Mouse (Mus musculus) midbrain, postnatal 0 days (tissue): ENCODE data around the gene Tbx4. TPM values are rescaled to one million over a fixed set of nuclear protein-coding genes. Genes with fewer than 3 reads are reported as not detected.

Source experiments
- ATAC-seq: fragments of 200-750 bp; cut with Nextera tagmentation; 2 replicates; pipeline ENCODE4 v1.8.0; 2017; ENCODE audit warnings: moderate number of reproducible peaks, mild to moderate bottlenecking, moderate TSS enrichment, moderate library complexity; ENCODE audit not compliant: low FRiP score
- DNase-seq: peaks from one replicate; pipeline ENCODE4 v3.0.0-alpha.2; 2015; ENCODE audit warnings: low spot score
- H3K27ac ChIP-seq: fragments of 300-500 bp; sonication (generic); 2 replicates; pipeline ENCODE4 v1.5.1; 2014; ENCODE audit warnings: low read depth, mild to moderate bottlenecking, low read length, mixed read lengths
- H3K27me3 ChIP-seq: fragments of 300-500 bp; sonication (generic); 2 replicates; pipeline ENCODE4 v1.6.1; 2014; ENCODE audit warnings: low read length, control low read depth, mixed read lengths; ENCODE audit not compliant: insufficient read depth
- H3K36me3 ChIP-seq: fragments of 300-500 bp; sonication (generic); 2 replicates; pipeline ENCODE4 v1.6.1; 2014; ENCODE audit warnings: low read length, control low read depth, mixed read lengths; ENCODE audit not compliant: insufficient read depth
- H3K4me1 ChIP-seq: fragments of 300-500 bp; sonication (generic); 2 replicates; pipeline ENCODE4 v1.6.1; 2014; ENCODE audit warnings: mild to moderate bottlenecking, control low read depth, antibody characterized with exemption, low read length, mixed read lengths; ENCODE audit not compliant: insufficient read depth
- H3K4me2 ChIP-seq: fragments of 300-500 bp; sonication (generic); 2 replicates; pipeline ENCODE4 v1.6.1; 2014; ENCODE audit warnings: low read depth, mild to moderate bottlenecking, low read length, mixed read lengths; ENCODE audit not compliant: poor library complexity, severe bottlenecking
- H3K4me3 ChIP-seq: fragments of 300-500 bp; sonication (generic); 2 replicates; pipeline ENCODE4 v1.5.1; 2014; ENCODE audit warnings: low read depth, mild to moderate bottlenecking, low read length, moderate library complexity
- H3K9ac ChIP-seq: fragments of 300-500 bp; sonication (generic); replicated peaks from 2 replicates; pipeline ENCODE4 v1.6.1; 2014; ENCODE audit warnings: mild to moderate bottlenecking, low read length, moderate library complexity, mixed read lengths; ENCODE audit not compliant: poor library complexity, severe bottlenecking
- H3K9me3 ChIP-seq: fragments of 300-500 bp; sonication (generic); 2 replicates; pipeline ENCODE4 v1.6.1; 2016; ENCODE audit warnings: low read length, control low read depth
- CTCF ChIP-seq: IDR thresholded peaks from 2 replicates; pipeline ENCODE4 v1.5.1; 2016; ENCODE audit warnings: antibody characterized with exemption, mild to moderate bottlenecking
- WGBS: fragments of 180-500 bp; shearing (Covaris S2); extraction: QIAGEN DNeasy Blood & Tissue Kit; methylation state at CpG from one replicate; pipeline ENCODE4 v1.1.7; 2014; 5-methylcytosine and 5-hydroxymethylcytosine counted together
- polyA plus RNA-seq: library from polyadenylated mRNA; unstranded; fragments of >200 nt; fragmentation: Nextera tagmentation; extraction: Ambion mirVana; gene quantifications from 2 replicates; pipeline ENCODE4 v1.2.1, GENCODE M21; 2015
- total RNA-seq: library from RNA; depleted of rRNA; stranded (reverse); fragments of >200 nt; gene quantifications from 2 replicates; pipeline ENCODE4 v1.2.3, GENCODE M21; 2014

The Tbx4 gene
- total and polyA plus RNA-seq, 2 experiments from 2014 or later: 0.20 to 0.27 TPM

DNA sequence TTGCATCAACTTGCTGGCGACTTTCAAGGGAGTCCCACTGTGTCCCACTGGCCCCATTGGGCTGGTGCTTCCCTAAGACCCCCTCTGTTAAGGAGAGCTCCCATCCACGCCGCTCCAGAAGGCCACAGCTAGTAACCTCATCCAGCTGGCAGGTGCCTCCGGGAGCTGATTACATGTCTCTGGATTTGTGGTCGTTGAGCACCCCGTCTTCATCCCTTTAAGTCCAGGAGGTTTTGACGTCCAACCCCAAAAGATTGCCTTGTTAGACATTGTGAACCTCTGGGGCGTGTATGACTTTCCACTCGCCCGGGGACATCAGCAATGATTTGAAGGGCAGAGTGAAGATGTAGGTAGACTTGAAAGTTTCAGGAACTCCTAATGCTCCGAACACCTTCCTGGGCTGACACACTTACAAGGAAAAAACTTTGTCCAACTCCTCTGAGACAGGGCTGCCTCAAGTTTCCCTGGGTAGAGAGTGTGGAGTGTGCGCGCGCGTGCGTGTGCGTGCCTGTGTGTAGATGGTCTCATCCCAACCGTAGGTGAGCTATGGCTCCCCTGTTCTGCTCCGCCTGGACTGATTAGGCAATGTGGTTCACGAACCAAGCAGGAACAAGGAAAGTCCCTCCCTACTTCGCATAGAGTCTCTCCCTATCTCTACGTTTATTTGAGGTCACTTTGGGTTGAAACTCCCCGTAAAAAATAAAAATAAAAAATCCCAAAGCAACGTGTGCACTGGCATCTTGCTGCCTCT lies 43.5 kb upstream of the Tbx4 start:
- Histone ChIP-seq H3K4me3 (peak overlapping the region; percentile 13; the same call in 1 of the 2 replicates), H3K4me1 (peaks cover 12% of the 10 kb centered on the region; the same call in 1 of the 2 replicates), H3K4me2 (peak overlapping the region; percentile 57; the same call in 1 of the 2 replicates), H3K9me3 (no peaks in the 10 kb centered on the region), H3K9ac (no peak overlapping the region), H3K27me3 (peaks cover 84% of the 10 kb centered on the region), H3K36me3 (no peaks in the 10 kb centered on the region), H3K27ac (no peak overlapping the region)
- DNase-seq (no peak), ATAC-seq (no peak)
- 6% methylated on average over 24 of the region's 24 CpGs for WGBS
- TF ChIP-seq CTCF: no peak

DNA sequence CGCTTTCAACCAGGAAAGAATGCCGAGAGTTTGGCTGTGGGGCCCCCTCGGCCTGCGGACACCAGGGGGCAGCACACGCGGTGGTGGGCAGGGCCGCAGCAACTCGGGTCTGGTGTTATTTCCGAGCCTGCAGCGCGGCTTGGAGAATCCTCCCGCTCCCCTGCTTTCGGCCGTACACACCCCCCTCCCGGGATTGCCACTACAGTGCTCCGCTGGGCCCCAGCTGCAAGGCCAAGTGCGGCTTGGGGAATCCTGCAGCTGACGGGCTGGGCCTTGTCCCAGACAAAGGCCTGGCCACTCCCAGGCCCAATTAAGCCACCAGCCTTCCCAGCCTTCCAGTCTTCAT lies 42.9 kb upstream of the Tbx4 start:
- peak; percentile 75 for TF ChIP-seq CTCF
- Histone ChIP-seq H3K4me1 (peaks cover 12% of the 10 kb centered on the region; the same call in 1 of the 2 replicates), H3K9me3 (no peaks in the 10 kb centered on the region), H3K9ac (no peak overlapping the region), H3K4me2 (peak overlapping the region; percentile 57), H3K27ac (no peak overlapping the region), H3K4me3 (peak overlapping the region; percentile 13), H3K27me3 (peaks cover 81% of the 10 kb centered on the region), H3K36me3 (no peaks in the 10 kb centered on the region)
- DNase-seq: peak; percentile 68
- under 1% methylated on average over 18 of the region's 18 CpGs for WGBS
- ATAC-seq: 0 out of 2 replicates have a peak, but pooled peaks have one; percentile 9

DNA sequence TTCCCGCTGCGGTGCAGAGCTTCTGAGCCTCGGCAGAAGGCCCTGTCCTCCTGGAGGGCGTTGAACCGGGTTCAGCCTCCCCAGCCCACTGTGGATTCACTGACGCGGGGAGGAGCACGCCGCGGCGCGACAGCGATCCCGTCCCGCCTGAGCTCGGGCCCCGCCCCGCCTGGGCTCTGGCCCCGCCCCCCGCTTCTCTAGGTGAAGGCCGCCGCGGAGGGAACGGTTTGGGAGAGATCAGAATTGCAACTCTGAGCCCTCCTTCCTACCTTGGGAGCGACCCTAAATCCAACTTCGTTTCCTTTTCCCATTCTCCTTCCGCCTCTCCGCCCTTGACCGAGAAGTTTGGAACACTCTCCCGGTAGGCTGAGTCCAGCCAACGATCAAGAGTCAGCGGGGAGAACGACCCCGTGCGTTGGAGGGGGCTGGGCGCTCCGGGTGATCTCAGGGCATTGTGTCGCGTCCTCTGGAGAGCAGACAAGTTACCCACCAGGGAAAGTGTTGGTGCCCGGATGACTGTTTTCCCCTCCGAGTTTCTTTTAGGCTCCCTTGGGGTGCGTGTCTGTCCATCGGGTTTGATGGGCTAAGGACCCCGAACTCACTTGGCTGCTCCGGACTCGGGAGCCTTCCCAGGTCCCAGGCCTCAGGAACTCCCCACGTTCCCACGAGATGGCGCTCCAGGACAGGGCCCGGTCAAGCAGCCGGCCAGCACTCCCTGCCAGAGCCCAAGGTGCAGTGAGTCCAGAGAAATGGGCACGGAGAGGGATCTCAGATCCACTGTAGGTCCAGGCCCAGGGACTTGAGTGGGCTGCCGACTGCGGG lies 41.9 kb upstream of the Tbx4 start:
- TF ChIP-seq CTCF: peak; percentile 85
- WGBS: under 1% methylated on average over 52 of the region's 54 CpGs
- DNase-seq: peak; percentile 81

DNA sequence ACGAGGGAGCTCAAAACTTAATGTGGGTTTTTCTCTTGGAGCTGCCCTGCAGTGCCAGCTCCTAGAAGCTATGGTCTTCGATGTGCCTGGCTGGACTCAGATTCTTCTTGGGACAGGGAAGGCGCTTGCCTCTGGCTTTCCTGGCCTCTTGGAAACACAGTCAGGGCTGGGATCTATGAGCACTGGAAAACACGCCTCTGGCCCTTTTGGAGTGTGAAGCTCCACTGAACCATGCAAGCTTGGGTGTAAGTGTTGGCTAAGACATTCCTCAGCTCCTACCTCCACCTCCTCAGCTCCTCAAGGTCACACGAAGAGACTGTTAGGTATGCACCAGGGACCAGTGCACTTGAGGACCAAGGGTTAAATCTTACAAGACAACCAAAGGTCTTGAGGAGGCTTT lies 41.3 kb upstream of the Tbx4 start:
- Histone ChIP-seq H3K4me3 (no peak overlapping the region), H3K27ac (no peak overlapping the region), H3K4me1 (peaks cover 12% of the 10 kb centered on the region; the same call in 1 of the 2 replicates), H3K9ac (no peak overlapping the region), H3K4me2 (no peak overlapping the region), H3K36me3 (no peaks in the 10 kb centered on the region), H3K9me3 (no peaks in the 10 kb centered on the region), H3K27me3 (peaks cover 68% of the 10 kb centered on the region)
- DNase-seq (no peak), ATAC-seq (no peak)
- TF ChIP-seq CTCF: no peak
- 47% methylated on average over 5 of the region's 5 CpGs for WGBS

More for the DNA sequence above, 41.9 kb upstream of the Tbx4 start:
- H3K4me2 ChIP-seq: peak overlapping the region; percentile 57
- peaks cover 12% of the 10 kb centered on the region; the same call in 1 of the 2 replicates for H3K4me1 ChIP-seq
- no peak overlapping the region for H3K9ac ChIP-seq
- peaks cover 72% of the 10 kb centered on the region for H3K27me3 ChIP-seq
- ATAC-seq: no peak
- no peaks in the 10 kb centered on the region for H3K36me3 ChIP-seq
- no peaks in the 10 kb centered on the region for H3K9me3 ChIP-seq
- H3K27ac ChIP-seq: no peak overlapping the region
- H3K4me3 ChIP-seq: peak overlapping the region; percentile 29

DNA sequence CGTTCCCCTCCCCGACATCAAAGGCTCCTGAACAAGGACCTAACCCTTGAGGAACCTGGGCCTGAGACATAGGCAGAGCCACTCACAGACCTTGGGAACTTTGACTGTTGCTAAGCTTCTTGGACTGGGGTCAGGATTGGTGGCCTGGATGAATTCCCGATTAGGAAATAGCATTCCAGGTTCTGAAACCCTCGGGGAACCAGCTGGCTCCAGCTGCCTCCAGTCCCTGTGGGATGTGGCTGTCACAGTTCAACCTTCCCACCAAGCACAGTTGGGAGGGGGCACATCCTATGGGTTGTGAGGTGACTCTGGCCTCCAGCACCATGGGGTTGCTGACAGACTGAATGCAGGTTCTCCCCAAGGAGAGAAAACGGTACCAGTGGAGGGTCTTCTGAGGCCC lies 40.3 kb upstream of the Tbx4 start:
- 48% methylated on average over 5 of the region's 5 CpGs for WGBS
- H3K9me3 ChIP-seq: no peaks in the 10 kb centered on the region

DNA sequence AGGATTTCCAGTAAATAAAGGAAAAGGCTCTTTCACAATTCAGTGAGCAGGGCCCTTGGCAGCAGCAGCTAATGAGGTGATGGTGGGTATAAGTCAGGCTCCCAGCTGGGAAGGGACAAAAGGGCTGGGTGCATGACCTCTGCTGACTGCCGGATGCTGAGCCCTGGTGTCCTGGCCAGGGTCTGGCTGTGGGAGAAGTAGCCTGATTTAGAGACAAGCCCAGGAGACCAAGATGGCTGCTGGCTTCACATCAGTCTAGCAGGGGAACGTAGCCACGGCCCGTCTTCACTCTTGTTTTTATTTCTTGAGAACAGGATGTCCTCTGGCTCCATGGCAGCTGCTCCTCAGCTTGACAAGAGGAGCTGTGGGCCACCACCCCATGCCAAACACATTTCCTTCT lies 39.7 kb upstream of the Tbx4 start:
- ATAC-seq (no peak), DNase-seq (no peak)
- 68% methylated on average over 4 of the region's 4 CpGs for WGBS
- Histone ChIP-seq H3K4me3 (no peak overlapping the region), H3K4me2 (no peak overlapping the region), H3K36me3 (no peaks in the 10 kb centered on the region), H3K4me1 (peaks cover 12% of the 10 kb centered on the region; the same call in 1 of the 2 replicates), H3K27ac (no peak overlapping the region), H3K9me3 (no peaks in the 10 kb centered on the region), H3K27me3 (peaks cover 56% of the 10 kb centered on the region), H3K9ac (no peak overlapping the region)
- TF ChIP-seq CTCF: no peak

More for the DNA sequence above, 40.3 kb upstream of the Tbx4 start:
- Histone ChIP-seq H3K36me3 (no peaks in the 10 kb centered on the region), H3K4me1 (peaks cover 12% of the 10 kb centered on the region; the same call in 1 of the 2 replicates), H3K4me2 (no peak overlapping the region), H3K4me3 (no peak overlapping the region), H3K27me3 (peaks cover 62% of the 10 kb centered on the region), H3K27ac (no peak overlapping the region), H3K9ac (no peak overlapping the region)
- ATAC-seq: no peak
- no peak for DNase-seq
- TF ChIP-seq CTCF: no peak
